Mouse (Mus musculus) natural killer cell, adult 2 months (primary cell): Measurements from ENCODE around the gene Foxl2.

ENCODE experiments used
- DNase-seq, 2 experiments: peaks; one replicate each; pipeline ENCODE4 v3.0.0; 2022; ENCODE audit warnings: low spot score in 2 of 2

Foxl2 gene

GRCm38 (mm10) chr9:98962478-98963142 lies 7.5 kb downstream of the Foxl2 start:
- DNase-seq, result no peak

GRCm38 (mm10) chr9:98963661-98964060 lies 8.6 kb downstream of the Foxl2 start:
- DNase-seq, result no peak

- no peak for DNase-seq
Observed at GRCm38 (mm10) chr9:98965084-98965483, 10.0 kb downstream of the Foxl2 start.

GRCm38 (mm10) chr9:98973101-98973521 lies 18.0 kb downstream of the Foxl2 start:
- no peak for DNase-seq

- DNase-seq, result no peak
Observed at GRCm38 (mm10) chr9:98973561-98973960, 18.5 kb downstream of the Foxl2 start.

- no peak for DNase-seq
Observed at GRCm38 (mm10) chr9:98974898-98975297, 19.8 kb downstream of the Foxl2 start.

- DNase-seq, result no peak
Observed at GRCm38 (mm10) chr9:98976081-98976480, 21.0 kb downstream of the Foxl2 start.

GRCm38 (mm10) chr9:98976520-98976919 lies 21.4 kb downstream of the Foxl2 start:
- no peak for DNase-seq

GRCm38 (mm10) chr9:98979431-98980416 lies 24.6 kb downstream of the Foxl2 start:
- DNase-seq, result peak; percentile 90 to 94

GRCm38 (mm10) chr9:98985800-98986475 lies 30.9 kb downstream of the Foxl2 start, which contains the start of gene Faim:
Faim (plus strand) TSS chr9:98986373.
- peak; percentile 100 for DNase-seq

GRCm38 (mm10) chr9:98986476-98987096 lies 31.5 kb downstream of the Foxl2 start:
- DNase-seq, result peak in 1 of 2 experiments; percentile 25

- no peak for DNase-seq
Observed at GRCm38 (mm10) chr9:98987131-98987530, 32.0 kb downstream of the Foxl2 start.

- no peak for DNase-seq
Observed at GRCm38 (mm10) chr9:98994103-98994502, 39.0 kb downstream of the Foxl2 start.

GRCm38 (mm10) chr9:98999881-99000339 lies 44.8 kb downstream of the Foxl2 start:
- DNase-seq, result no peak

- DNase-seq, result no peak
Observed at GRCm38 (mm10) chr9:99001326-99001725, 46.2 kb downstream of the Foxl2 start.
